Mouse (Mus musculus) small intestine, adult 2 months (tissue): ENCODE data around the gene Galnt12. TPM values are rescaled to one million over a fixed set of nuclear protein-coding genes. Genes with fewer than 3 reads are reported as not detected.

Experiments used
- H3K27ac ChIP-seq: fragments of 200-500 bp; 2 replicates; pipeline ENCODE4 v1.5.1; 2012; ENCODE audit warnings: low read depth, low read length, control low read depth, inconsistent platforms; ENCODE audit not compliant: insufficient read depth
- H3K27me3 ChIP-seq: fragments of 200-500 bp; 2 replicates; pipeline ENCODE4 v1.6.1; 2012; ENCODE audit warnings: mild to moderate bottlenecking, moderate library complexity, low read length, inconsistent platforms; ENCODE audit not compliant: control insufficient read depth, insufficient read depth
- H3K36me3 ChIP-seq: fragments of 200-500 bp; 2 replicates; pipeline ENCODE4 v1.6.1; 2012; ENCODE audit warnings: mild to moderate bottlenecking, low read length, control low read depth, inconsistent platforms; ENCODE audit not compliant: control insufficient read depth, insufficient read depth
- H3K4me1 ChIP-seq: fragments of 200-500 bp; 2 replicates; pipeline ENCODE4 v1.6.1; 2012; ENCODE audit warnings: low read length, inconsistent platforms, mixed read lengths; ENCODE audit not compliant: control insufficient read depth, insufficient read depth, insufficient read length
- H3K4me3 ChIP-seq: fragments of 200-500 bp; 2 replicates; pipeline ENCODE4 v1.5.1; 2012; ENCODE audit warnings: low read depth, mild to moderate bottlenecking, control low read depth, inconsistent platforms, low read length, moderate library complexity
- CTCF ChIP-seq: fragments of 200-500 bp; IDR thresholded peaks from 2 replicates; pipeline ENCODE4 v1.5.1; 2012; ENCODE audit warnings: low read depth, mild to moderate bottlenecking, control low read depth, inconsistent platforms, low read length, moderate library complexity, mixed read lengths; ENCODE audit not compliant: insufficient replicate concordance, insufficient read length; ENCODE audit errors: extremely low read depth
- POLR2A ChIP-seq: fragments of 200-500 bp; IDR thresholded peaks from 2 replicates; pipeline ENCODE4 v1.6.1; 2012; ENCODE audit warnings: low read depth, mild to moderate bottlenecking, control low read depth, inconsistent platforms, low read length, moderate library complexity
- WGBS: fragments of 180-500 bp; shearing (Covaris S2); methylation state at CpG from one replicate; pipeline ENCODE4 v1.1.7; 2018; 5-methylcytosine and 5-hydroxymethylcytosine counted together
- polyA plus RNA-seq: library from polyadenylated mRNA; depleted of rRNA; stranded (reverse); fragments of >200 nt; gene quantifications from 2 replicates; pipeline ENCODE4 v1.2.3, GENCODE M21; 2012

Gene Galnt12
- polyA plus RNA-seq, 1 experiment: 28.3 TPM

DNA sequence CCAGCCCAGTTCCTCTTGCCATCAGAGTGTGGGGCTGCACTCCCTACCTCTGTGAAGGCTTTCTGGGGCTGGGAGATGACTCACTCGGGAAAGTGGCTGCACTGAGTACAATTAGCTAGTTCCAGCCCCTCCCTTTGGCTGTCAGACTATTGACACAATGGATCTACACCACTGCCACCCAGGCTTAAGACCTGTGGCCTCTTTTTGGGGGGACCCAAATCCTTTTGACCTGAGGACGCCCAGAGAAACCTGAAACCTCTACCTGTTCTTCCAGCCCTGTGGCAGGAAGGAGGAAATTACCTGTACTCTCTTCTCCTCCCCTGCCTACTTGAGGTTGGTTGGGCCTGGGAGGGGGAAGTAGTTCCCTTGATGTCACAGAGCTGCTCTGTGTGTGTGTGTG, 16.7 kb upstream of the Galnt12 start:
- no peak for TF ChIP-seq CTCF
- TF ChIP-seq POLR2A: no peak
- WGBS: 11% methylated on average over 2 of the region's 2 CpGs
- Histone ChIP-seq H3K36me3 (no peaks in the 10 kb centered on the region), H3K4me3 (no peak overlapping the region), H3K27me3 (no peaks in the 10 kb centered on the region), H3K4me1 (no peaks in the 10 kb centered on the region), H3K27ac (no peak overlapping the region)

DNA sequence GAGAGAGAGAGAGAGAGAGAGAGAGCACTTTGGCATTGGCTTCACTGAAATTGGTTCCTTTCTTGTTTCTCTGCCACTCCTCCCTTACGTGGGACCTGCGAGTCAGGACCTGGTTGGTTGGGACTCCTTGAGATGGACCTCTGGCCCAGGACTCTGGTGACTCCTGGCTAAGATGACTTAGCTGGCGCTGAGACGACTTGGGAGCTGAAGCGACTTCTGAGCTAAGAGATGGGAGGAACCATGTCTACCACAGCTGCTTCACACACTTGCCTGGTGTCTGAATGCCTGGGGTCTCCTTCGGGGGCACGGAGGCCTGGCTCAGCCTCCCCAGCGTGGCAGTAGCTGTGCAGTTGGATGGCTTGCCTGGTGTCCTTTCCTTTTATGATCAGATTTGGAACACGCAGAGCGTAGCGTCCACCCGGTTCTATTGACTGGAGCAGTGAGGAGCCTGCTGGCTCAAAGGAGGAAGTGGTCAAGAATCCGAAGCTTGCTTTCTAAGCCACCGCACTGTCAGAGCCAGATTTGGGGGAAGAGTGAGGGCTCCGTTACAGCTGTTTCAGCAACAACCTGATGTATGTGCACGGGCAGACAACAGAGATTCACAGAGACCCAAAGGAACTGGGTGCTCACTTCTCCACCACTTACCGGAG, 11.6 kb upstream of the Galnt12 start:
- H3K4me1 ChIP-seq: no peaks in the 10 kb centered on the region
- H3K4me3 ChIP-seq: peak overlapping the region; percentile 16; the same call in 1 of the 2 replicates
- H3K36me3 ChIP-seq: no peaks in the 10 kb centered on the region
- 85% methylated on average over 17 of the region's 17 CpGs for WGBS
- no peaks in the 10 kb centered on the region for H3K27me3 ChIP-seq
- H3K27ac ChIP-seq: 0 out of 2 replicates have a peak overlapping the region, but pooled peaks have one; percentile 36
- TF ChIP-seq CTCF (no peak), POLR2A (no peak)

GRCm38 (mm10) chr4:47080647-47081010, 11.1 kb upstream of the Galnt12 start:
- Histone ChIP-seq H3K36me3 (no peaks in the 10 kb centered on the region), H3K27ac (no peak overlapping the region), H3K27me3 (no peaks in the 10 kb centered on the region), H3K4me1 (no peaks in the 10 kb centered on the region), H3K4me3 (no peak overlapping the region)
- no peak for TF ChIP-seq CTCF
- TF ChIP-seq POLR2A: no peak
- WGBS: 85% methylated on average over 4 of the region's 4 CpGs

DNA sequence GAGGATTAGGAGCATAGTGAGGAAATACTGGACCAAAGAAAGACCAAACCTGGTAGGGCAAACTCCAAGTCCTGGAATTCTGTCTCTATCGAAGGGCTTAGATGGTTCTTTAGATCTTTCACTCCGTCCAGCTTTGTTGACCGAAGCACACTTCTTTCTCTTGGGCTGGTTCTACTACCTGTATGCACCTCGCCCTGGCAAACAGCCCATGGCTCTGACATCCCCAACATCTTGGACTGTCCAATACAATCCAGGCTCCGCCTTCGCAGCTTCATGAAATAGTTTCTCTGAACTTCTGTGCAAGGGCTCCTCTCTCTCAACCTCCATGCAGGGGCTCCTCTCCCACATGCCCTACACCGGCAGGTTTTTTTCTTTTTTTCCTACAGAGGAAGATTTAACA, 7.9 kb upstream of the Galnt12 start:
- 65% methylated on average over 7 of the region's 7 CpGs for WGBS
- H3K27ac ChIP-seq: no peak overlapping the region
- H3K27me3 ChIP-seq: no peaks in the 10 kb centered on the region
- no peaks in the 10 kb centered on the region for H3K4me1 ChIP-seq
- H3K4me3 ChIP-seq: no peak overlapping the region
- no peaks in the 10 kb centered on the region for H3K36me3 ChIP-seq
- TF ChIP-seq POLR2A (no peak), CTCF (no peak)

DNA sequence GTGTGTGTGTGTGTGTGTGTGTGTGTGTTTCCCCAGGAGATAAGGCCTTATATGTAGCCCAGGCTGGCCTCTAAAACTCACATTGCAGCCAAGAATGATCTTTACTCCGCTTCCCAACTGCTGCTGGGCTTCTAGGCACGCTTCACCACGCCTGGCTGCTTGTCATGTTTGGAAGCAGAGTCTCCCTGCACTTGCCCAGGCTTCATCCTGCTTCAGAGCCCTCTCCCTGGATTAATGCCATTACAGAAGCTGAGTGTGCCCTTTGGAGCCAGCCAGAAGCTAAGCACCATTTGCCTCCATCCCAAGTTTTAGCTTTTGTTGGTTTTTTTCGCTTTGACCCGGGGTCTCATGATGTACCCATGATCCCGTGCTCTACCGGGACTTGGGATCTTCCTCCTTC, 3.0 kb upstream of the Galnt12 start:
- Histone ChIP-seq H3K4me1 (peaks cover 4% of the 10 kb centered on the region), H3K27ac (no peak overlapping the region), H3K36me3 (no peaks in the 10 kb centered on the region), H3K27me3 (no peaks in the 10 kb centered on the region), H3K4me3 (no peak overlapping the region)
- WGBS: 88% methylated on average over 7 of the region's 7 CpGs
- TF ChIP-seq CTCF (no peak), POLR2A (no peak)

DNA sequence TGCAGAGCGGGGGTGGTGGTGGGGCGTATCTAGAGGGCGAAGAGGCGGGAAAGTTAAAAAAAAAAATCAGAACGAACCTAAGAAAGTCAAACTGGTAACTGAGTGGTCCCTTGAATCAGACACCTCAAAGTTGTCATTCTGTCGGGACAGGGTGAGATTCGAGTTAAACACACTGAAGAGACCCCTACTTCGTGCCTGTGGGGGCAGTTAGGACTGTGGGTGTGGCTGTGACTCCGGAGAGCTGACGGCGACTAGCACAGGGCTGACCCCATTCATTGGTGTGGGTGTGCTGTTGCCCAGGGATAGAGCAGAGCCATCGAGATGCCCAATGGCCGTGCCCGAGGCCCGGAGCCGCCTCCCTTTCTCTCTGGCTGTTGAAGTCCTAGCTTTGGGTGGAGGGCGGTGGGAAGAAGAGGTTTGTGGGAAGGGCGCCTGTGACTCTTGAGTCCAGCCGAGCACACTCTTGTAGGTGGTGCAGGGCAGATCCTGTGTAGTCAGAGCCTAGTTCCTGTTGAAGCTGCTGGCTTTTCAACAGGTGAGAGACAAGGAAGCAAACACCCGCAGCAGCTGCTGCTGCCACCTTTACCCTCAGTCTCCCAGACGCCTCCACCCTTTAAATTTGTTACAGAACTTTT, 795 bp downstream of the Galnt12 start:
- peak overlapping the region; percentile 79 for H3K4me3 ChIP-seq
- no peaks in the 10 kb centered on the region for H3K27me3 ChIP-seq
- peaks cover 4% of the 10 kb centered on the region for H3K4me1 ChIP-seq
- no peak for TF ChIP-seq CTCF
- TF ChIP-seq POLR2A: no peak
- H3K36me3 ChIP-seq: no peaks in the 10 kb centered on the region
- WGBS: 3% methylated on average over 21 of the region's 21 CpGs
- H3K27ac ChIP-seq: peak overlapping the region; percentile 24; the same call in 1 of the 2 replicates

DNA sequence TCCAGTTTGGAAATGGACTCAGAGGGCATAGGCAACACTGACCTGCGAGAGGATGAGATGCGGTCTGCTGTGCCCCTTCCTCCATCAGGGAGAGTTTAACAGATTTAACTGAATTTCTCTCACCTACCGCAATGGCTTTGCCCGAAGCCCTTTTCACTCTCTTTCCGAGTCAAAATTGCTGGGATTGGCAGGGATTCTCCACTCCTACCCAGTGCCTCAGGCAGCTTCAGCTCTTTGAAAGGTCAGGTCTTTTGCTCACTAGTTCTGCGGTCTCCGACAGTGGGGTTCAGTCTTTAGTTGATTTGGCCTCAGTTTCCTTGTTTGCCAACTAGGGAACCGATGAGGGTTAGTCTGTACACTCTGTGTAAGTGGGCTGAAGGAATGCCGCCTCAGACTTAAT, 1.5 kb downstream of the Galnt12 start:
- no peaks in the 10 kb centered on the region for H3K36me3 ChIP-seq
- WGBS: 77% methylated on average over 9 of the region's 9 CpGs
- H3K27ac ChIP-seq: 0 out of 2 replicates have a peak overlapping the region, but pooled peaks have one; percentile 14
- H3K27me3 ChIP-seq: no peaks in the 10 kb centered on the region
- H3K4me1 ChIP-seq: peaks cover 4% of the 10 kb centered on the region
- peak overlapping the region; percentile 79; the same call in 1 of the 2 replicates for H3K4me3 ChIP-seq
- TF ChIP-seq POLR2A (no peak), CTCF (no peak)
